Comparison of ENCODE assay signal across 13 mouse cellular contexts in the genomic region with DNA sequence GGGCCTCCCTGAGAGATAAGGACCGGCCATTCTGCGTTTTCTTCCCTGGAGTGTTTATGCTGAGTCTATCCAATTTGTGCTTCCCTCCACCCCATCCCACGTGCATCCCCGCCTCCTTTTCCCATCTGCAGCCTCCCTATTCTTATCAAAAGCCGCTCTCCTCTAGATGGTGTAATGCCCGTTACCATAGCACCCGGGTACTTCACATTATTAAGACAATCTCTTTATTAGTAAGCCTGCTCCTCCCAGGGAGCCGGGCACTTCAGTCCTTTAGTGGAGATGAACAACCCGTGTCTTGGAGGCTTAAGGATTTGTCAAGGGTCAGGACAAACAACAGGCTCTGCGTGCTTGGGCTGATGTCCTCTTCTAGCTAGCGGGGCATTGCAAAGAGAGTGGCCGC. TPM values are rescaled to one million over a fixed set of nuclear protein-coding genes. Genes with fewer than 3 reads are reported as not detected.
DNase-seq lines count a peak whose midpoint lies in the region; ATAC-seq lines count a peak whose summit lies in the region.
"Had no signal": no experiment of that assay in that cellular context is flagged by ENCODE, and none has a peak within 500 bp of the region (broad histone marks: within the 10 kb centered on the region; RNA-seq: fewer than 3 reads in every experiment).

No protein-coding gene starts in this region.

- H3K36me3 ChIP-seq in embryonic facial prominence, embryonic 10.5 days (replicated peaks): no peaks in the 10 kb centered on the region
- no peaks in the 10 kb centered on the region for H3K36me3 ChIP-seq in hindbrain, embryonic 13.5 days
- no peaks in the 10 kb centered on the region for H3K36me3 ChIP-seq in neural tube, embryonic 12.5 days
- H3K36me3 ChIP-seq: G1E; liver, embryonic 15.5 days had no signal

- peak; percentile 10 for DNase-seq in layer of hippocampus, adult 11-12 months (ENCODE audit: low spot score)
- DNase-seq in layer of hippocampus, adult 9-11 months: no peak
- DNase-seq in embryonic facial prominence, embryonic 10.5 days (ENCODE audit: low spot score): peak; percentile 16
- no peak for DNase-seq in heart, postnatal 14 days
- no peak for DNase-seq in frontal cortex, postnatal 10 days (ENCODE audit: low spot score in 2 of 2)
- DNase-seq in heart, postnatal 36 days: no peak
- DNase-seq: heart, postnatal 4 days had no signal

- WGBS in embryonic facial prominence, embryonic 10.5 days: 71% methylated on average over 12 of the region's 12 CpGs
- WGBS in hindbrain, embryonic 13.5 days: 24% methylated on average over 12 of the region's 12 CpGs
- 39% methylated on average over 12 of the region's 12 CpGs for WGBS in neural tube, embryonic 12.5 days

- peaks cover 3% of the 10 kb centered on the region; the same call in 1 of the 2 replicates for H3K4me1 ChIP-seq in embryonic facial prominence, embryonic 10.5 days
- H3K4me1 ChIP-seq in hindbrain, embryonic 13.5 days (replicated peaks): peaks cover 14% of the 10 kb centered on the region
- H3K4me1 ChIP-seq in neural tube, embryonic 12.5 days: peaks cover 5% of the 10 kb centered on the region
- H3K4me1 ChIP-seq: liver, embryonic 15.5 days had no signal

- intact Hi-C loops in heart, postnatal 14 days (cut with DNase I): no loop called here
- intact Hi-C loops in heart, postnatal 36 days (cut with DNase I): no loop called here

- 0 out of 2 replicates have a peak overlapping the region, but pooled peaks have one; percentile 2 for H3K4me2 ChIP-seq in hindbrain, embryonic 13.5 days
- H3K4me2 ChIP-seq in neural tube, embryonic 12.5 days (replicated peaks): no peak overlapping the region
- H3K4me2 ChIP-seq: liver, embryonic 15.5 days had no signal

- H3K9ac ChIP-seq in hindbrain, embryonic 13.5 days: no peak overlapping the region
- H3K9ac ChIP-seq in neural tube, embryonic 12.5 days: no peak overlapping the region
- H3K9ac ChIP-seq: liver, embryonic 15.5 days had no signal

- H3K27me3 ChIP-seq in embryonic facial prominence, embryonic 10.5 days (replicated peaks; ENCODE audit: low read depth, poor library complexity, severe bottlenecking): peaks cover 13% of the 10 kb centered on the region; the same call in 1 of the 2 replicates
- H3K27me3 ChIP-seq in hindbrain, embryonic 13.5 days: 0 out of 2 replicates have a peak, but pooled peaks cover 4% of the 10 kb centered on the region
- H3K27me3 ChIP-seq in neural tube, embryonic 12.5 days (replicated peaks): peaks cover 8% of the 10 kb centered on the region; the same call in 1 of the 2 replicates
- H3K27me3 ChIP-seq: liver, embryonic 15.5 days had no signal

- ATAC-seq in hindbrain, embryonic 13.5 days (ENCODE audit: low FRiP score): peak; percentile 68; the same call in 1 of the 2 replicates
- ATAC-seq in neural tube, embryonic 12.5 days (ENCODE audit: low FRiP score, low read depth): peak; percentile 25; the same call in 1 of the 2 replicates

- H3K27ac ChIP-seq in embryonic facial prominence, embryonic 10.5 days (replicated peaks): no peak overlapping the region
- H3K27ac ChIP-seq in hindbrain, embryonic 13.5 days: no peak overlapping the region
- H3K27ac ChIP-seq in neural tube, embryonic 12.5 days: no peak overlapping the region
- H3K27ac ChIP-seq: left cerebral cortex, adult 2 months; liver, embryonic 15.5 days had no signal

- H3K4me3 ChIP-seq in embryonic facial prominence, embryonic 10.5 days: no peak overlapping the region
- no peak overlapping the region for H3K4me3 ChIP-seq in hindbrain, embryonic 13.5 days
- H3K4me3 ChIP-seq in neural tube, embryonic 12.5 days: no peak overlapping the region
- H3K4me3 ChIP-seq: left cerebral cortex, adult 2 months; liver, embryonic 15.5 days had no signal

- no peaks in the 10 kb centered on the region for H3K9me3 ChIP-seq in embryonic facial prominence, embryonic 10.5 days
- no peaks in the 10 kb centered on the region for H3K9me3 ChIP-seq in hindbrain, embryonic 13.5 days
- H3K9me3 ChIP-seq in neural tube, embryonic 12.5 days: no peaks in the 10 kb centered on the region
- H3K9me3 ChIP-seq: liver, embryonic 15.5 days had no signal

RNA-seq across cellular contexts. Expression of a gene that starts 14.3 kb away (rescaled TPM):
- 3.6 and 4.0 TPM in 2 replicates for polyA plus RNA-seq in embryonic facial prominence, embryonic 10.5 days (2016; fragmentation: Nextera tagmentation; extraction: Ambion mirVana)
- polyA plus RNA-seq in hindbrain, embryonic 13.5 days (2015; fragmentation: Nextera tagmentation; extraction: Ambion mirVana): 8.8 and 10.1 TPM in 2 replicates
- polyA plus RNA-seq in neural tube, embryonic 12.5 days (2016; fragmentation: Nextera tagmentation; extraction: Ambion mirVana): 12.9 and 14.1 TPM in 2 replicates
- 10 to 100 TPM; 45.9 to 46.8 TPM for total RNA-seq in heart, postnatal 14 days (2021)
- total RNA-seq in heart, postnatal 36 days (2021): 10 to 100 TPM; 55.0 to 69.1 TPM
- total RNA-seq: monocyte, adult 5-6 weeks had no signal
- polyA plus RNA-seq: G1E had no signal

Comparison
In these comparisons a context has a peak if more than half of its experiments do, and no peak if none do; other contexts are left out.
1. DNase-seq: peak in layer of hippocampus, adult 11-12 months (single experiment) and embryonic facial prominence, embryonic 10.5 days (single experiment); none in layer of hippocampus, adult 9-11 months (single experiment), heart, postnatal 14 days (0 of 2), frontal cortex, postnatal 10 days (0 of 2) and heart, postnatal 36 days (0 of 2).